Mouse (Mus musculus) E14TG2a.4 (cell line): ENCODE results near the gene Gm30191.

ENCODE experiments used
- H3K27me3 ChIP-seq: 2 replicates; pipeline ENCODE4 v1.6.1; 2014; ENCODE audit warnings: low read length, control low read depth; ENCODE audit not compliant: insufficient read depth
- H3K36me3 ChIP-seq: 2 replicates; pipeline ENCODE4 v1.6.1; 2014; ENCODE audit warnings: low read length, control low read depth; ENCODE audit not compliant: insufficient read depth
- H3K4me1 ChIP-seq: replicated peaks from 2 replicates; pipeline ENCODE4 v1.6.1; 2014; ENCODE audit warnings: low read depth, low read length, control low read depth
- H3K4me3 ChIP-seq: replicated peaks from 2 replicates; pipeline ENCODE4 v1.5.1; 2014; ENCODE audit warnings: mild to moderate bottlenecking, low read length
- H3K9me3 ChIP-seq: 2 replicates; pipeline ENCODE4 v1.6.1; 2014; ENCODE audit warnings: low read length, control low read depth
- CTCF ChIP-seq: conservative IDR thresholded peaks from 2 replicates; pipeline ENCODE4 v1.5.1; 2014; ENCODE audit warnings: low read length
- NANOG ChIP-seq: IDR thresholded peaks from 2 replicates; pipeline ENCODE4 v1.6.1; 2014; ENCODE audit warnings: borderline replicate concordance, low read length, mixed read lengths
- POU5F1 ChIP-seq: IDR thresholded peaks from 2 replicates; pipeline ENCODE4 v1.6.1; 2014; ENCODE audit warnings: low read length, borderline replicate concordance

The Gm30191 gene

GRCm38 (mm10) chr4:134246719-134247258 lies at the start of gene Gm30191:
Gene Gm30191 (plus strand): TSS chr4:134246935.
- Histone ChIP-seq H3K27me3 (peaks cover 56% of the 10 kb centered on the region), H3K4me1 (peaks cover 72% of the 10 kb centered on the region), H3K4me3 (peak within 1 kb of the TSS; percentile 90), H3K36me3 (peaks cover 23% of the 10 kb centered on the region), H3K9me3 (no peaks in the 10 kb centered on the region)
- TF ChIP-seq CTCF (no peak), POU5F1 (no peak), NANOG (no peak)

GRCm38 (mm10) chr4:134199371-134199770 lies 47.4 kb upstream of the Gm30191 start:
- Histone ChIP-seq H3K9me3 (no peaks in the 10 kb centered on the region), H3K4me3 (no peak overlapping the region), H3K4me1 (peaks cover 8% of the 10 kb centered on the region; the same call in 1 of the 2 replicates), H3K36me3 (no peaks in the 10 kb centered on the region), H3K27me3 (no peaks in the 10 kb centered on the region; the same call in 1 of the 2 replicates)
- TF ChIP-seq CTCF (no peak), NANOG (no peak), POU5F1 (no peak)

GRCm38 (mm10) chr4:134202904-134203303 lies 43.8 kb upstream of the Gm30191 start, which contains the start of gene Gm7534:
Gene Gm7534 (minus strand): TSS chr4:134203004.
- peaks cover 33% of the 10 kb centered on the region for H3K4me1 ChIP-seq
- H3K9me3 ChIP-seq, result no peaks in the 10 kb centered on the region
- H3K4me3 ChIP-seq, result no peak within 1 kb of the TSS
- H3K36me3 ChIP-seq, result no peaks in the 10 kb centered on the region
- no peaks in the 10 kb centered on the region for H3K27me3 ChIP-seq
- TF ChIP-seq POU5F1, result no peak
- no peak for TF ChIP-seq NANOG
- no peak for TF ChIP-seq CTCF

GRCm38 (mm10) chr4:134203340-134203896 lies 43.3 kb upstream of the Gm30191 start:
- no peaks in the 10 kb centered on the region for H3K9me3 ChIP-seq
- no peak for TF ChIP-seq POU5F1
- TF ChIP-seq CTCF, result no peak
- TF ChIP-seq NANOG, result no peak
- no peaks in the 10 kb centered on the region for H3K27me3 ChIP-seq
- H3K36me3 ChIP-seq, result no peaks in the 10 kb centered on the region
- H3K4me1 ChIP-seq, result peaks cover 34% of the 10 kb centered on the region
- no peak overlapping the region for H3K4me3 ChIP-seq

DNA sequence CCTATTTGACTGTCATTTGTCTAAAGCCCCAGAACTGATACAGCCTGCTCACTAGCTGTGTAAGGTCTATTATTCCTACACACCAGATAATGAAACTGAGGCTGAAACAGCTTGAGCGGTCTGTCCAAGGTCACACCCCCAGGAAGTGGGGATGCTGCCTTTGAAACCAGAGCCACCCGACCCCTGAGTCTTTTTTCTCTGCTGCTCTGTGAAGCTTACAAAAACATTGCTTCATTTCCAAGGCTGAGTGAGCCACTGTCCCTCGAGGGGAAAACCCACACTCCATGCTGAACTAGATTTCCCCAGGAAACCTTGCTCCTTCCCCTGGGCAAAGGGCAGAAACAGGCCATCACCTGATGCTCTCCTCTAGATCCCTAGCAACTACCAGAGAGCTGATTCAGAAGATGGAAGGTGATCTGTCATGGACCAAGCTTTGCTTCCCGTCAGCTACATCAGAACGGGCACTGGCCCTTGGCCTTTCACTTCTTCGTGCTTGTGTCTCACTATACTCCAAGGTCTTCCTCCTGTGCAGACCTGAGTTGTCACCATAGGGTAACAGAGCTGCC lies 40.2 kb upstream of the Gm30191 start:
- Histone ChIP-seq H3K4me1 (peaks cover 40% of the 10 kb centered on the region), H3K36me3 (no peaks in the 10 kb centered on the region), H3K4me3 (no peak overlapping the region), H3K9me3 (no peaks in the 10 kb centered on the region), H3K27me3 (no peaks in the 10 kb centered on the region; the same call in 1 of the 2 replicates)
- TF ChIP-seq POU5F1, result no peak
- no peak for TF ChIP-seq NANOG
- TF ChIP-seq CTCF, result no peak

DNA sequence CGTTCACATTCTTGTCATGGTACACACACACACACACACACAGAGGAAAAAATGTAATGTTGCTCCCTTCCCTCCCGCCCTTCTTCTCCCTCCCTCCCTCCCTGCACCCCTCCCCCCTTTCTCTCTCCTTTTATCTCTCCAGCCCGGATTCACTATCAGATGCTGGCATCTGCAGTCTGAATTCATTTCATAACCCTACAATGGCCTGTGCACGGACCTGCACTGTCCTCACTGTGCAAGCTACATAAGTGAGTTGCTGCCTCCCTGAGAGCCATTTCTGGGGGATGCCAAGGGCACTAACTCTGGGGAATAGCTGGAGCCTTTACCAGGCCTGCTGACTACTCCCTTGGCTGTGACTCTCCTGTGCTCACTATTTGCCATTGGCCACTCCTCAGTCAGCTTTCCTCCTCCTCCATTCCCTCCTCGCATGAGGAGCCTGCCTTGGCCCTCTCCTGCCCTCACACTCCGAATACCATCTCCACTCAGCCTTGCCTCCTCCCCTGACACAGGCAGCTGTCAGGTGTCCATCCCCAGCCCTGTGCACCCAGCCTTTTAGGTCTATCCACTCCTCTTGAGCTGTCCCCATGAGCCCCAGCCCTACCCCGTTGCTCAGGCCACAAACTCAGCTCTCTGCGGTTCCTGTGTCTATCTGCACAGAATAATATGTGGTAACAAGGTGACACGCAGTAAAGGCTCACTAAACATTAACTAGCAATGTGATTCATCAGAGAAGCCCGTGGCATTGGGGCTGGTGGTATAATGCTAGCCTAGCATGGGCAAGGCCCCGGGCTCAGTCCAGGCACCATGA lies 23.7 kb upstream of the Gm30191 start:
- H3K27me3 ChIP-seq, result 0 out of 2 replicates have a peak, but pooled peaks cover 10% of the 10 kb centered on the region
- H3K36me3 ChIP-seq, result no peaks in the 10 kb centered on the region
- H3K9me3 ChIP-seq, result no peaks in the 10 kb centered on the region
- peaks cover 4% of the 10 kb centered on the region; the same call in 1 of the 2 replicates for H3K4me1 ChIP-seq
- no peak overlapping the region for H3K4me3 ChIP-seq
- TF ChIP-seq NANOG, result no peak
- TF ChIP-seq POU5F1, result no peak
- no peak for TF ChIP-seq CTCF

- H3K36me3 ChIP-seq, result no peaks in the 10 kb centered on the region
- no peak within 1 kb of the TSS for H3K4me3 ChIP-seq
- H3K27me3 ChIP-seq, result peaks cover 34% of the 10 kb centered on the region
- TF ChIP-seq NANOG, result no peak
- TF ChIP-seq CTCF, result no peak
- no peak for TF ChIP-seq POU5F1
- H3K9me3 ChIP-seq, result no peaks in the 10 kb centered on the region
- peaks cover 32% of the 10 kb centered on the region for H3K4me1 ChIP-seq
These were observed 19.5 kb upstream of the Gm30191 start, which contains the start of gene Catsper4 for GRCm38 (mm10) chr4:134227194-134227593. Gene Catsper4 (minus strand): TSS chr4:134227383.

DNA sequence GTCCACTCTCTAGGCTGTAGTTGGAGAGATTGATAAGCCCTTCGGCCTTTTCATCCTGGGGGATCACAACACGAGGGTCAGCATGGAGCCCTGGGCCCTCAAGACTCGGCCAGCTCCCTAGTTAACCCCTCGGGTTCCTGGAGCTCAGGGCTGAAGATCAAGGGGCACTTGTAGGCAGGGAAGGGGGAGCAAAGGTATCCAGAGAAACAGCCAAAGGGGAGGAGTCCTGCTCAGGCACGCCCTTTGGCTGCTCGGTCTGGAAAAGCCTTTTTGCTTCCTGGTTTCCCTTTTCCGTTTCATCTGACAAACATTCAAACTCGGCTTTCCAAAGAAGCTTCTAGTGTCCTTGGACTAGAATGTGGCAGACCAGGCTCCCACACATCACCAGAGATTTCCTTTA lies 16.3 kb upstream of the Gm30191 start:
- TF ChIP-seq CTCF, result no peak
- TF ChIP-seq NANOG, result no peak
- TF ChIP-seq POU5F1, result no peak
- Histone ChIP-seq H3K27me3 (peaks cover 61% of the 10 kb centered on the region), H3K4me1 (peaks cover 45% of the 10 kb centered on the region)

GRCm38 (mm10) chr4:134234876-134235275 lies 11.9 kb upstream of the Gm30191 start:
- TF ChIP-seq NANOG (no peak), POU5F1 (no peak), CTCF (no peak)

More for the DNA sequence above, 16.3 kb upstream of the Gm30191 start:
- no peaks in the 10 kb centered on the region for H3K36me3 ChIP-seq
- H3K4me3 ChIP-seq, result no peak overlapping the region
- no peaks in the 10 kb centered on the region for H3K9me3 ChIP-seq

More at GRCm38 (mm10) chr4:134234876-134235275, 11.9 kb upstream of the Gm30191 start:
- peaks cover 47% of the 10 kb centered on the region for H3K4me1 ChIP-seq
- no peaks in the 10 kb centered on the region for H3K9me3 ChIP-seq
- no peaks in the 10 kb centered on the region for H3K36me3 ChIP-seq
- peaks cover 73% of the 10 kb centered on the region for H3K27me3 ChIP-seq
- H3K4me3 ChIP-seq, result no peak overlapping the region
